Mouse (Mus musculus): Measurements from ENCODE around the gene Zfp987.
"Not testable (repeated sequence)": the region's sequence is repeated elsewhere in the genome, so short reads cannot be mapped to it uniquely, and the experiment has no call there.

- TF ChIP-seq HCFC1 (IDR thresholded peaks at IDR 0.05; ENCODE audit: borderline replicate concordance, insufficient read depth, low read length); MAFK (IDR thresholded peaks at IDR 0.05; ENCODE audit: insufficient read depth, low read depth, low read length): not testable (repeated sequence)
These were observed 4.3 kb downstream of the Zfp987 start for GRCm38 (mm10) chr4:146101448-146101847.
